In the genomic region with DNA sequence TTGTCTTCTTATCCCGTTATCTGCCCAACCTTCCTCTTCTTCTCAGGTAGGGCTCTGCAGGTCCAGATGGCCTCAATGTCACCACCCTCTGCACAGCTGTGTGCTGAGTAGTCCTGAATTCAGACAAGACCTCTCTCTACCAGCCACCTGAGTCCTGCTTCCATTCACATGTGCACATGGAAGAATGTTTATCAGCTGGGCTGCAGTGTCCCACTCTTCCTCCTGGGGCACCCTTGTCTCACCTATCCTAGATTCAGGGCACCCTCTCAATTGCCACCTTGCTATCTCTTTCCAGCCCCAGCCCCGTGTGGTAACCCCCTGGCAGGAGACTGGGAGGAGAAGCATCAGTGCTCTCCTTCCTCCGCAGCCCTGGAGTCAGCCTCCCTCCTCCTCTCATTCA, we compare ENCODE assay signal across 15 mouse cellular contexts. TPM values are rescaled to one million over a fixed set of nuclear protein-coding genes. Genes with fewer than 3 reads are reported as not detected.
DNase-seq lines count a peak whose midpoint lies in the region; ATAC-seq and TF ChIP-seq lines count a peak whose summit lies in the region.
"Had no signal": no experiment of that assay in that cellular context is flagged by ENCODE, and none has a peak within 500 bp of the region (broad histone marks: within the 10 kb centered on the region; RNA-seq: fewer than 3 reads in every experiment).

No protein-coding gene starts in this region.

- 60% methylated on average over 3 of the region's 3 CpGs for WGBS in intestine, postnatal 0 days
- WGBS in intestine, embryonic 16.5 days: 57% methylated on average over 3 of the region's 3 CpGs
- WGBS in lung, embryonic 14.5 days: 56% methylated on average over 3 of the region's 3 CpGs

- TF ChIP-seq POLR2A in brain, embryonic 14.5 days (IDR thresholded peaks at IDR 0.05; ENCODE audit: borderline replicate concordance, extremely low read depth, insufficient read depth, insufficient read length, poor library complexity, severe bottlenecking): no peak

- H3K4me2 ChIP-seq in intestine, postnatal 0 days (replicated peaks; ENCODE audit: low read depth): no peak overlapping the region
- H3K4me2 ChIP-seq in intestine, embryonic 16.5 days (ENCODE audit: low read depth, low read length): no peak overlapping the region
- H3K4me2 ChIP-seq in lung, embryonic 14.5 days: no peak overlapping the region
- H3K4me2 ChIP-seq: forebrain, embryonic 15.5 days; hindbrain, embryonic 14.5 days; lung, embryonic 15.5 days; midbrain, embryonic 12.5 days had no signal

- TF ChIP-seq CTCF in intestine, postnatal 0 days (IDR thresholded peaks at IDR 0.05; ENCODE audit: low read depth): peak; percentile 53
- TF ChIP-seq CTCF in lung, embryonic 14.5 days (IDR thresholded peaks at IDR 0.05; ENCODE audit: low read depth): peak; percentile 31; the same call in 1 of the 2 replicates
- peak; percentile 25; the same call in 1 of the 2 replicates for TF ChIP-seq CTCF in brain, embryonic 14.5 days (IDR thresholded peaks at IDR 0.05; ENCODE audit: borderline replicate concordance, extremely low read depth, insufficient read depth, insufficient read length)

- no peaks in the 10 kb centered on the region for H3K9me3 ChIP-seq in intestine, postnatal 0 days (ENCODE audit: control insufficient read depth)
- H3K9me3 ChIP-seq in intestine, embryonic 16.5 days (ENCODE audit: control insufficient read depth, low read length): no peaks in the 10 kb centered on the region
- H3K9me3 ChIP-seq in lung, embryonic 14.5 days (ENCODE audit: low read depth, low read length): no peaks in the 10 kb centered on the region
- H3K9me3 ChIP-seq: forebrain, embryonic 15.5 days; lung, embryonic 15.5 days; midbrain, embryonic 12.5 days had no signal

- DNase-seq in adrenal gland, adult 2 months: peak; percentile 11
- no peak for DNase-seq in adrenal gland, postnatal 10 days
- no peak for DNase-seq in lung, embryonic 14.5 days
- DNase-seq in lung, postnatal 36 days: no peak
- no peak for DNase-seq in brain, embryonic 14.5 days (ENCODE audit: low read depth)
- DNase-seq in ovary, postnatal 14 days (ENCODE audit: low spot score): no peak
- DNase-seq: cerebellum, adult 11-12 months; gastrocnemius, postnatal 36 days; kidney, postnatal 14 days had no signal

- H3K9ac ChIP-seq in intestine, postnatal 0 days (ENCODE audit: low read depth, low read length): no peak overlapping the region
- no peak overlapping the region for H3K9ac ChIP-seq in intestine, embryonic 16.5 days (ENCODE audit: low read depth, low read length)
- H3K9ac ChIP-seq in lung, embryonic 14.5 days: no peak overlapping the region
- H3K9ac ChIP-seq: forebrain, embryonic 15.5 days; hindbrain, embryonic 14.5 days; lung, embryonic 15.5 days; midbrain, embryonic 12.5 days had no signal

- no peaks in the 10 kb centered on the region; the same call in 1 of the 2 replicates for H3K4me1 ChIP-seq in intestine, postnatal 0 days (replicated peaks; ENCODE audit: control insufficient read depth, insufficient read depth, low read length)
- peaks cover 13% of the 10 kb centered on the region for H3K4me1 ChIP-seq in intestine, embryonic 16.5 days (ENCODE audit: control insufficient read depth, insufficient read depth, low read length)
- peaks cover 10% of the 10 kb centered on the region for H3K4me1 ChIP-seq in lung, embryonic 14.5 days (ENCODE audit: insufficient read depth)

- H3K27me3 ChIP-seq in intestine, postnatal 0 days (replicated peaks; ENCODE audit: control insufficient read depth, insufficient read depth, low read length): no peaks in the 10 kb centered on the region
- no peaks in the 10 kb centered on the region for H3K27me3 ChIP-seq in intestine, embryonic 16.5 days (replicated peaks; ENCODE audit: control insufficient read depth, insufficient read depth, low read length)
- H3K27me3 ChIP-seq in lung, embryonic 14.5 days (ENCODE audit: insufficient read depth, low read length): no peaks in the 10 kb centered on the region
- H3K27me3 ChIP-seq: forebrain, embryonic 15.5 days; lung, embryonic 15.5 days; midbrain, embryonic 12.5 days had no signal

- peaks cover 68% of the 10 kb centered on the region for H3K36me3 ChIP-seq in intestine, postnatal 0 days (ENCODE audit: control insufficient read depth, insufficient read depth)
- H3K36me3 ChIP-seq in intestine, embryonic 16.5 days (ENCODE audit: control insufficient read depth, insufficient read depth, low read length): peaks cover 24% of the 10 kb centered on the region
- peaks cover 27% of the 10 kb centered on the region for H3K36me3 ChIP-seq in lung, embryonic 14.5 days (ENCODE audit: insufficient read depth)

- H3K27ac ChIP-seq in intestine, postnatal 0 days (ENCODE audit: low read depth, low read length): no peak overlapping the region
- no peak overlapping the region for H3K27ac ChIP-seq in intestine, embryonic 16.5 days (ENCODE audit: low read length)
- H3K27ac ChIP-seq in lung, embryonic 14.5 days (ENCODE audit: low read depth): no peak overlapping the region
- H3K27ac ChIP-seq: forebrain, embryonic 15.5 days; hindbrain, embryonic 14.5 days; lung, embryonic 15.5 days; midbrain, embryonic 12.5 days had no signal

- H3K4me3 ChIP-seq in intestine, postnatal 0 days (ENCODE audit: low read depth, low read length): no peak overlapping the region
- no peak overlapping the region for H3K4me3 ChIP-seq in intestine, embryonic 16.5 days (ENCODE audit: low read length)
- H3K4me3 ChIP-seq in lung, embryonic 14.5 days (ENCODE audit: low read depth, low read length): no peak overlapping the region
- H3K4me3 ChIP-seq: forebrain, embryonic 15.5 days; lung, embryonic 15.5 days; midbrain, embryonic 12.5 days had no signal

- ATAC-seq in intestine, postnatal 0 days: no peak
- ATAC-seq in intestine, embryonic 16.5 days: no peak
- no peak for ATAC-seq in lung, embryonic 14.5 days (ENCODE audit: insufficient read depth)
- ATAC-seq: forebrain, embryonic 15.5 days had no signal

RNA-seq across cellular contexts. Expression of gene Twnk, which starts 3.2 kb away (rescaled TPM):
- total RNA-seq in adrenal gland, adult 2 months (2021): 10 to 100 TPM; 24.7 to 37.1 TPM
- polyA plus RNA-seq in adrenal gland, adult 2 months (2012; rRNA removed): 7.5 and 9.6 TPM in 2 replicates
- 10 to 100 TPM; 26.2 to 29.5 TPM for total RNA-seq in adrenal gland, postnatal 10 days (2021)
- polyA plus RNA-seq in intestine, postnatal 0 days (2015; fragmentation: Nextera tagmentation; extraction: Ambion mirVana): 7.1 and 7.4 TPM in 2 replicates
- 19.8 and 21.0 TPM in 2 replicates for polyA plus RNA-seq in intestine, embryonic 16.5 days (2015; fragmentation: Nextera tagmentation; extraction: Ambion mirVana)
- 13.0 and 14.8 TPM in 2 replicates for polyA plus RNA-seq in lung, embryonic 14.5 days (2014; fragmentation: Nextera tagmentation; extraction: Ambion mirVana)
- 15.6 and 16.5 TPM in 2 replicates for polyA plus RNA-seq in brain, embryonic 14.5 days (2012; rRNA removed)

RNA-seq across cellular contexts. Expression of gene Mrpl43, which starts 3.9 kb away (rescaled TPM):
- 10 to 100 TPM; 45.2 to 55.1 TPM for total RNA-seq in adrenal gland, adult 2 months (2021)
- polyA plus RNA-seq in adrenal gland, adult 2 months (2012; rRNA removed): 196 and 208 TPM in 2 replicates
- total RNA-seq in adrenal gland, postnatal 10 days (2021): 10 to 100 TPM; 50.0 to 58.3 TPM
- 80.1 and 83.0 TPM in 2 replicates for polyA plus RNA-seq in intestine, postnatal 0 days (2015; fragmentation: Nextera tagmentation; extraction: Ambion mirVana)
- 74.7 and 76.4 TPM in 2 replicates for polyA plus RNA-seq in intestine, embryonic 16.5 days (2015; fragmentation: Nextera tagmentation; extraction: Ambion mirVana)
- 61.3 and 63.6 TPM in 2 replicates for polyA plus RNA-seq in lung, embryonic 14.5 days (2014; fragmentation: Nextera tagmentation; extraction: Ambion mirVana)
- polyA plus RNA-seq in brain, embryonic 14.5 days (2012; rRNA removed): 96.2 and 115 TPM in 2 replicates

RNA-seq across cellular contexts. Expression of gene Lzts2, which starts 11.9 kb away (rescaled TPM):
- total RNA-seq in adrenal gland, adult 2 months (2021): 100 to 1,000 TPM in 1 of 2 experiments, 10 to 100 TPM in 1; 52.8 to 111 TPM
- polyA plus RNA-seq in adrenal gland, adult 2 months (2012; rRNA removed): 313 and 342 TPM in 2 replicates
- total RNA-seq in adrenal gland, postnatal 10 days (2021): 10 to 100 TPM; 63.1 to 77.8 TPM
- polyA plus RNA-seq in intestine, postnatal 0 days (2015; fragmentation: Nextera tagmentation; extraction: Ambion mirVana): 26.0 and 26.2 TPM in 2 replicates
- polyA plus RNA-seq in intestine, embryonic 16.5 days (2015; fragmentation: Nextera tagmentation; extraction: Ambion mirVana): 33.6 and 34.7 TPM in 2 replicates
- 68.5 and 75.4 TPM in 2 replicates for polyA plus RNA-seq in lung, embryonic 14.5 days (2014; fragmentation: Nextera tagmentation; extraction: Ambion mirVana)
- polyA plus RNA-seq in brain, embryonic 14.5 days (2012; rRNA removed): 39.9 and 40.6 TPM in 2 replicates

RNA-seq across cellular contexts. Expression of gene Sema4g, which starts 13.4 kb away (rescaled TPM):
- 1 to 10 TPM; 6.3 to 7.7 TPM for total RNA-seq in adrenal gland, adult 2 months (2021)
- 9.4 and 13.4 TPM in 2 replicates for polyA plus RNA-seq in adrenal gland, adult 2 months (2012; rRNA removed)
- 10 to 100 TPM; 18.3 to 26.3 TPM for total RNA-seq in adrenal gland, postnatal 10 days (2021)
- 7.8 and 10.0 TPM in 2 replicates for polyA plus RNA-seq in intestine, postnatal 0 days (2015; fragmentation: Nextera tagmentation; extraction: Ambion mirVana)
- polyA plus RNA-seq in intestine, embryonic 16.5 days (2015; fragmentation: Nextera tagmentation; extraction: Ambion mirVana): 19.0 and 21.1 TPM in 2 replicates
- 1.7 and 2.1 TPM in 2 replicates for polyA plus RNA-seq in lung, embryonic 14.5 days (2014; fragmentation: Nextera tagmentation; extraction: Ambion mirVana)
- polyA plus RNA-seq in brain, embryonic 14.5 days (2012; rRNA removed): 172 and 215 TPM in 2 replicates

RNA-seq across cellular contexts. Expression of gene Pdzd7, which starts 43.2 kb away (rescaled TPM):
- under 1 TPM in 1 of 2 experiments, not detected in 1; 0.09 TPM for total RNA-seq in adrenal gland, adult 2 months (2021)
- 0.62 and 0.65 TPM in 2 replicates for polyA plus RNA-seq in adrenal gland, adult 2 months (2012; rRNA removed)
- under 1 TPM; 0.21 to 0.48 TPM for total RNA-seq in adrenal gland, postnatal 10 days (2021)
- polyA plus RNA-seq in intestine, postnatal 0 days (2015; fragmentation: Nextera tagmentation; extraction: Ambion mirVana): 0.22 and 0.37 TPM in 2 replicates
- polyA plus RNA-seq in intestine, embryonic 16.5 days (2015; fragmentation: Nextera tagmentation; extraction: Ambion mirVana): 0.43 and 0.49 TPM in 2 replicates
- 0.39 TPM in 2 replicates for polyA plus RNA-seq in lung, embryonic 14.5 days (2014; fragmentation: Nextera tagmentation; extraction: Ambion mirVana)
- 8.8 and 9.8 TPM in 2 replicates for polyA plus RNA-seq in brain, embryonic 14.5 days (2012; rRNA removed)
